Comparison of ENCODE assay signal across 24 mouse cellular contexts in the genomic region with DNA sequence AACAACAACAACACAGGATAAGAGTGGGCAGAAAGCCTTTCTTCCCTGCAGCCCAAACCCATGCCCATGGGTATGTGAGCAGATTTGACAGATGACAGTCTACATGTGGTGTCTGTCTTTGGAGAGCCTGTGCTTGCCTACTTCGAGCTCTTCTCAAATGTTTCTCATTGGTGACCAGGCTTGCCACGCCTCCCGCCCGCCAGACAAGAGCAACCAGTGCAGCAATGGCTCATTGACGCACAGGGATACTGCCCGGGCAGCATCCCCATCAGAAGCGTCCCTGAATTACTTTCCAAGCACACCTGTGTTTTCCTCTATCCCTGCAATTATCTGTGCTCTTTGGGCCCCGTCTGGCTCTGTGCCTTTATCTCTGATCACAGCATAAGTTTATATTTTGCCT.
DNase-seq lines count a peak whose midpoint lies in the region; ATAC-seq and TF ChIP-seq lines count a peak whose summit lies in the region.
"Had no signal": no experiment of that assay in that cellular context is flagged by ENCODE, and none has a peak within 500 bp of the region (broad histone marks: within the 10 kb centered on the region; RNA-seq: fewer than 3 reads in every experiment).

No protein-coding gene starts in this region.

- in situ Hi-C loops in ES-E14 (cut with MboI; ENCODE audit: low sequenced_read_pairs in 2 of 2, unreplicated experiment in 2 of 2): no loop called here

- H3K4me2 ChIP-seq in midbrain, embryonic 16.5 days (ENCODE audit: low read length): no peak overlapping the region
- no peak overlapping the region for H3K4me2 ChIP-seq in midbrain, embryonic 14.5 days (ENCODE audit: low read length)
- H3K4me2 ChIP-seq: forebrain, embryonic 13.5 days; heart, embryonic 13.5 days; hindbrain, embryonic 12.5 days; hindbrain, embryonic 15.5 days had no signal

- 90% methylated on average over 8 of the region's 8 CpGs for WGBS in midbrain, embryonic 16.5 days
- 85% methylated on average over 8 of the region's 8 CpGs for WGBS in midbrain, embryonic 14.5 days

- no peak overlapping the region for H3K9ac ChIP-seq in midbrain, embryonic 16.5 days (ENCODE audit: low read depth, low read length)
- H3K9ac ChIP-seq in midbrain, embryonic 14.5 days (replicated peaks; ENCODE audit: low read length): no peak overlapping the region
- no peak overlapping the region for H3K9ac ChIP-seq in ES-E14 (ENCODE audit: insufficient read depth, low read depth, low read length, poor library complexity, severe bottlenecking)
- H3K9ac ChIP-seq: forebrain, embryonic 13.5 days; heart, embryonic 13.5 days; hindbrain, embryonic 12.5 days; hindbrain, embryonic 15.5 days had no signal

- 0 out of 2 replicates have a peak, but pooled peaks have one; percentile 28 for ATAC-seq in midbrain, embryonic 16.5 days
- ATAC-seq in midbrain, embryonic 14.5 days (ENCODE audit: low FRiP score, low TSS enrichment): no peak
- ATAC-seq: activated CD4-positive, CD25-positive, alpha-beta regulatory T cell, adult 4 months; CD4-positive, CD25-positive, alpha-beta regulatory T cell, adult 4 months; forebrain, embryonic 13.5 days; forebrain, embryonic 16.5 days; intestine, embryonic 16.5 days had no signal

- H3K4me3 ChIP-seq in midbrain, embryonic 16.5 days (ENCODE audit: low read depth, low read length): no peak overlapping the region
- no peak overlapping the region for H3K4me3 ChIP-seq in midbrain, embryonic 14.5 days (replicated peaks; ENCODE audit: low read depth, low read length)
- H3K4me3 ChIP-seq in ES-E14 (ENCODE audit: insufficient read depth in 1 of 2, low read depth in 1 of 2, low read length in 2 of 2, poor library complexity in 1 of 2, severe bottlenecking in 1 of 2): peak overlapping the region in 1 of 2 experiments; percentile 8; a peak in 1 of 4 replicates
- H3K4me3 ChIP-seq: forebrain, embryonic 10.5 days; forebrain, embryonic 13.5 days; heart, adult 2 months; heart, embryonic 10.5 days; heart, embryonic 13.5 days; hindbrain, embryonic 12.5 days; hindbrain, embryonic 15.5 days had no signal

- H3K36me3 ChIP-seq in midbrain, embryonic 16.5 days (ENCODE audit: control insufficient read depth, insufficient read depth, low read length): no peaks in the 10 kb centered on the region
- no peaks in the 10 kb centered on the region for H3K36me3 ChIP-seq in midbrain, embryonic 14.5 days (ENCODE audit: control insufficient read depth, insufficient read depth, low read length)
- H3K36me3 ChIP-seq in ES-E14 (ENCODE audit: control insufficient read depth, insufficient read depth, low read length, poor library complexity, severe bottlenecking): no peaks in the 10 kb centered on the region
- H3K36me3 ChIP-seq: forebrain, embryonic 10.5 days; heart, embryonic 10.5 days; heart, embryonic 13.5 days; hindbrain, embryonic 12.5 days; hindbrain, embryonic 15.5 days had no signal

- no peak overlapping the region for H3K27ac ChIP-seq in midbrain, embryonic 16.5 days (ENCODE audit: low read length)
- no peak overlapping the region for H3K27ac ChIP-seq in midbrain, embryonic 14.5 days (replicated peaks; ENCODE audit: low read depth, low read length)
- H3K27ac ChIP-seq in ES-E14 (ENCODE audit: insufficient read depth, low read depth, low read length, poor library complexity, severe bottlenecking): no peak overlapping the region
- H3K27ac ChIP-seq: forebrain, embryonic 10.5 days; forebrain, embryonic 13.5 days; heart, adult 2 months; heart, embryonic 10.5 days; heart, embryonic 13.5 days; hindbrain, embryonic 12.5 days; hindbrain, embryonic 15.5 days had no signal

- H3K27me3 ChIP-seq in midbrain, embryonic 16.5 days (ENCODE audit: control insufficient read depth, insufficient read depth, low read depth, low read length): no peaks in the 10 kb centered on the region
- H3K27me3 ChIP-seq in midbrain, embryonic 14.5 days (ENCODE audit: control insufficient read depth, insufficient read depth, low read length): no peaks in the 10 kb centered on the region
- H3K27me3 ChIP-seq: forebrain, embryonic 13.5 days; heart, embryonic 13.5 days; hindbrain, embryonic 12.5 days; hindbrain, embryonic 15.5 days had no signal

- no peaks in the 10 kb centered on the region for H3K9me3 ChIP-seq in midbrain, embryonic 16.5 days (replicated peaks; ENCODE audit: control insufficient read depth, low read length, poor library complexity, severe bottlenecking)
- no peaks in the 10 kb centered on the region for H3K9me3 ChIP-seq in midbrain, embryonic 14.5 days (ENCODE audit: control insufficient read depth, low read length)
- no peaks in the 10 kb centered on the region for H3K9me3 ChIP-seq in ES-E14 (ENCODE audit: control insufficient read depth, insufficient read depth, low read depth, low read length)
- H3K9me3 ChIP-seq: forebrain, embryonic 10.5 days; forebrain, embryonic 13.5 days; heart, embryonic 10.5 days; heart, embryonic 13.5 days; hindbrain, embryonic 12.5 days; hindbrain, embryonic 15.5 days had no signal

- no peaks in the 10 kb centered on the region for H3K4me1 ChIP-seq in midbrain, embryonic 16.5 days (ENCODE audit: control insufficient read depth, insufficient read depth, low read length)
- no peaks in the 10 kb centered on the region; the same call in 1 of the 2 replicates for H3K4me1 ChIP-seq in midbrain, embryonic 14.5 days (ENCODE audit: control insufficient read depth, insufficient read depth, low read length)
- no peaks in the 10 kb centered on the region for H3K4me1 ChIP-seq in ES-E14 (ENCODE audit: control insufficient read depth in 2 of 2, insufficient read depth in 2 of 2, low read length in 2 of 2, poor library complexity in 1 of 2)
- H3K4me1 ChIP-seq: forebrain, embryonic 13.5 days; hindbrain, embryonic 15.5 days had no signal

- no peak for DNase-seq in midbrain, embryonic 14.5 days
- DNase-seq in ES-E14 (ENCODE audit: low read depth, low spot score) (peak; percentile 29), WW6 (ENCODE audit: low read depth, low spot score) (peak; percentile 24)
- no peak for DNase-seq in right cerebral cortex, postnatal 4 days
- no peak for DNase-seq in cerebellum, adult 11-12 months
- DNase-seq: adrenal gland, adult 8-10 months; adrenal gland, postnatal 25 days; cerebellum, adult 18-20 months; cerebellum, adult 9-10 months; cerebellum, postnatal 14 days; gastrocnemius, postnatal 14 days; heart, adult 2 months; kidney, adult 18-20 months had no signal

TF ChIP-seq in ES-E14, 5 proteins besides CTCF, POLR2A, EP300 and RAD21:
- TF ChIP-seq MAFK (IDR thresholded peaks at IDR 0.05; ENCODE audit: insufficient read depth, low read depth, low read length): no peak
- no peak for TF ChIP-seq HCFC1 (IDR thresholded peaks at IDR 0.05; ENCODE audit: borderline replicate concordance, insufficient read depth, low read length)
- TF ChIP-seq ZC3H11A (IDR thresholded peaks at IDR 0.05; ENCODE audit: borderline replicate concordance, low read depth, low read length): no peak
- no peak for TF ChIP-seq ZNF384 (IDR thresholded peaks at IDR 0.05; ENCODE audit: low read depth, low read length)

Comparison
In these comparisons a context has a peak if more than half of its experiments do, and no peak if none do; other contexts are left out.
1. DNase-seq: peak in ES-E14 (single experiment) and WW6 (single experiment); none in midbrain, embryonic 14.5 days (single experiment), right cerebral cortex, postnatal 4 days (single experiment) and cerebellum, adult 11-12 months (single experiment).